Mouse (Mus musculus): Measurements from ENCODE around the gene Arhgef6.

DNA sequence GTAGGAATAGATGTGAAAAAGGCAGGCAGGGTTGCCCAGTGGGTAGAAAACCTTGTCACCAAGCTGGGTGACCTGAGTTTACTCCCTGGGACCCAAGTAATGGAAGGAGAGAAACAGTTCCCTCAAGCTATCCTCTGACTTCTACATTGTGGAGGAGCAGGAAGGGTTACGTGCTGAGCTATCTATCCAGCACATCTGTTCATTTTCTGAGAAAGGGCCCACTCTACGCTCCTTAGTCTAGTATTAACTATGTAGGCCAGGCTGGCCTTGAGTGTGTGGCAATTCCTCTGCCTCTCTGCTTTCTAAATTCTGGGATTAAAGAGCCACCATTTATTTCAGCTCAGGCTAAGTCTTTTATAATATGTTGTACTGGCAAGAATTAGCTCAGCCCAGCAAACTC, 35.0 kb upstream of the Arhgef6 start:
- TF ChIP-seq CTCF (IDR thresholded peaks at IDR 0.05; ENCODE audit: extremely low read depth, insufficient read depth, insufficient read length, insufficient replicate concordance) (no peak), POLR2A (IDR thresholded peaks at IDR 0.05; ENCODE audit: low read depth, low read length) (no peak)
